Mouse (Mus musculus) lung, postnatal 0 days (tissue): ENCODE data around the gene Gjb2. TPM values are rescaled to one million over a fixed set of nuclear protein-coding genes. Genes with fewer than 3 reads are reported as not detected.

Experiments
- ATAC-seq: fragments of 200-750 bp; cut with Nextera tagmentation; 2 replicates; pipeline ENCODE4 v1.8.0; 2017; ENCODE audit warnings: moderate library complexity
- DNase-seq: peaks from one replicate; pipeline ENCODE4 v3.0.0-alpha.2; 2016; ENCODE audit warnings: low spot score
- H3K27ac ChIP-seq: fragments of 300-500 bp; sonication (generic); 2 replicates; pipeline ENCODE4 v1.5.1; 2014; ENCODE audit warnings: antibody characterized with exemption, mild to moderate bottlenecking, low read length, mixed read lengths
- H3K27me3 ChIP-seq: fragments of 300-500 bp; sonication (generic); replicated peaks from 2 replicates; pipeline ENCODE4 v1.6.1; 2014; ENCODE audit warnings: low read length, mixed read lengths; ENCODE audit not compliant: insufficient read depth
- H3K36me3 ChIP-seq: fragments of 300-500 bp; sonication (generic); 2 replicates; pipeline ENCODE4 v1.6.1; 2014; ENCODE audit warnings: low read length, mixed read lengths; ENCODE audit not compliant: insufficient read depth
- H3K4me1 ChIP-seq: fragments of 300-500 bp; sonication (generic); 2 replicates; pipeline ENCODE4 v1.6.1; 2014; ENCODE audit warnings: antibody characterized with exemption, low read depth, low read length, mixed read lengths; ENCODE audit not compliant: insufficient read depth
- H3K4me2 ChIP-seq: fragments of 300-500 bp; sonication (generic); replicated peaks from 2 replicates; pipeline ENCODE4 v1.6.1; 2014; ENCODE audit warnings: low read depth, mild to moderate bottlenecking, low read length, moderate library complexity, mixed read lengths
- H3K4me3 ChIP-seq: fragments of 300-500 bp; sonication (generic); 2 replicates; pipeline ENCODE4 v1.5.1; 2014; ENCODE audit warnings: low read depth, low read length
- H3K9ac ChIP-seq: fragments of 300-500 bp; sonication (generic); replicated peaks from 2 replicates; pipeline ENCODE4 v1.6.1; 2014; ENCODE audit warnings: low read depth, mild to moderate bottlenecking
- H3K9me3 ChIP-seq: fragments of 300-500 bp; sonication (generic); 2 replicates; pipeline ENCODE4 v1.6.1; 2016; ENCODE audit warnings: low read length, mixed read lengths
- CTCF ChIP-seq: IDR thresholded peaks from 2 replicates; pipeline ENCODE4 v1.5.1; 2016; ENCODE audit warnings: antibody characterized with exemption, mild to moderate bottlenecking
- EP300 ChIP-seq: IDR thresholded peaks from 2 replicates; pipeline ENCODE4 v1.6.1; 2016; ENCODE audit warnings: antibody characterized with exemption, mild to moderate bottlenecking, control low read depth
- WGBS: fragments of 180-500 bp; shearing (Covaris S2); extraction: QIAGEN DNeasy Blood & Tissue Kit; methylation state at CpG from one replicate; pipeline ENCODE4 v1.1.7; 2014; 5-methylcytosine and 5-hydroxymethylcytosine counted together
- polyA plus RNA-seq: library from polyadenylated mRNA; unstranded; fragments of >200 nt; fragmentation: Nextera tagmentation; extraction: Ambion mirVana; gene quantifications from 2 replicates; pipeline ENCODE4 v1.2.1, GENCODE M21; 2015

Gene Gjb2
- polyA plus RNA-seq, 1 experiment from 2014 or later = 1.4 TPM

- Histone ChIP-seq H3K36me3 (no peaks in the 10 kb centered on the region), H3K4me1 (no peaks in the 10 kb centered on the region), H3K9ac (no peak within 1 kb of the TSS), H3K27me3 (no peaks in the 10 kb centered on the region), H3K9me3 (no peaks in the 10 kb centered on the region), H3K4me3 (no peak within 1 kb of the TSS), H3K4me2 (no peak within 1 kb of the TSS), H3K27ac (no peak within 1 kb of the TSS)
- DNase-seq = no peak
- no peak for ATAC-seq
- 28% methylated on average over 13 of the region's 13 CpGs for WGBS
- no peak for TF ChIP-seq CTCF
- no peak for TF ChIP-seq EP300
Measured at GRCm38 (mm10) chr14:57115823-57116544, 11.5 kb upstream of the Gjb2 start, which contains the start of gene Gm4491. Gene Gm4491 (minus strand): TSS chr14:57115883.

DNA sequence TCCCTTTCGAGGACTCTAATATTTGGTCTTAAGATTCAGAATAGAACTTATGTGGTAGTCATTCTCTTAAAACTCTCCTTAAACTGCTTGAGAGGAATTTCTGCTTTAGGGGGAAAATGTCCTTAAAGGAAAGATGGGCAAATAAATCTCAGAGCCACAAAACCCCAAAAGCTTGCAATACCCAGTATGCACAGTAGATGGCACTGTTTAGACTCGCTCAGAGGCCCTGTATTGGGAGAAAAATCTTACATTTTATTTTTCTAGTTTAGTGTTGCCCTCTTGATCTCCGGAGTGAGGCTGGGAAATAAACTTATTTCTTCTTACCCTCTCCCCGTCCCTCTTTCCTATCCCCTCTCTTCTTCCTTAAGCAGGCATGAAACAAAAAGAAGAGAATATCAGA, 4.7 kb upstream of the Gjb2 start:
- Histone ChIP-seq H3K27me3 (peaks cover 24% of the 10 kb centered on the region), H3K4me3 (no peak overlapping the region), H3K4me1 (no peaks in the 10 kb centered on the region), H3K4me2 (no peak overlapping the region), H3K27ac (no peak overlapping the region), H3K9ac (no peak overlapping the region), H3K36me3 (no peaks in the 10 kb centered on the region), H3K9me3 (no peaks in the 10 kb centered on the region)
- 9% methylated on average over 4 of the region's 4 CpGs for WGBS
- ATAC-seq = no peak
- TF ChIP-seq EP300 = no peak
- TF ChIP-seq CTCF = peak; percentile 83
- DNase-seq = peak; percentile 49

GRCm38 (mm10) chr14:57107916-57108315, 3.4 kb upstream of the Gjb2 start:
- Histone ChIP-seq H3K4me2 (no peak overlapping the region), H3K27ac (no peak overlapping the region), H3K27me3 (peaks cover 36% of the 10 kb centered on the region), H3K9me3 (no peaks in the 10 kb centered on the region), H3K9ac (no peak overlapping the region), H3K4me3 (no peak overlapping the region), H3K4me1 (no peaks in the 10 kb centered on the region), H3K36me3 (no peaks in the 10 kb centered on the region)
- ATAC-seq (no peak), DNase-seq (no peak)
- no peak for TF ChIP-seq CTCF
- no peak for TF ChIP-seq EP300
- WGBS = 53% methylated on average over 5 of the region's 5 CpGs

- H3K27ac ChIP-seq = no peak overlapping the region
- H3K36me3 ChIP-seq = no peaks in the 10 kb centered on the region
- peaks cover 36% of the 10 kb centered on the region for H3K27me3 ChIP-seq
- 46% methylated on average over 8 of the region's 8 CpGs for WGBS
- no peak overlapping the region for H3K4me2 ChIP-seq
- no peak for ATAC-seq
- H3K9ac ChIP-seq = no peak overlapping the region
- no peaks in the 10 kb centered on the region for H3K9me3 ChIP-seq
- no peaks in the 10 kb centered on the region for H3K4me1 ChIP-seq
- no peak overlapping the region for H3K4me3 ChIP-seq
- TF ChIP-seq EP300 = no peak
- no peak for TF ChIP-seq CTCF
- DNase-seq = no peak
Measured at GRCm38 (mm10) chr14:57107091-57107490, 2.6 kb upstream of the Gjb2 start.

GRCm38 (mm10) chr14:57105721-57106120, 1.2 kb upstream of the Gjb2 start:
- H3K9ac ChIP-seq = no peak overlapping the region
- H3K9me3 ChIP-seq = no peaks in the 10 kb centered on the region
- no peaks in the 10 kb centered on the region for H3K36me3 ChIP-seq
- H3K4me1 ChIP-seq = no peaks in the 10 kb centered on the region
- no peak overlapping the region for H3K27ac ChIP-seq
- H3K4me3 ChIP-seq = no peak overlapping the region
- ATAC-seq (no peak), DNase-seq (no peak)
- TF ChIP-seq EP300 (no peak), CTCF (no peak)
- WGBS = 46% methylated on average over 11 of the region's 11 CpGs
- no peak overlapping the region for H3K4me2 ChIP-seq
- peaks cover 36% of the 10 kb centered on the region for H3K27me3 ChIP-seq

DNA sequence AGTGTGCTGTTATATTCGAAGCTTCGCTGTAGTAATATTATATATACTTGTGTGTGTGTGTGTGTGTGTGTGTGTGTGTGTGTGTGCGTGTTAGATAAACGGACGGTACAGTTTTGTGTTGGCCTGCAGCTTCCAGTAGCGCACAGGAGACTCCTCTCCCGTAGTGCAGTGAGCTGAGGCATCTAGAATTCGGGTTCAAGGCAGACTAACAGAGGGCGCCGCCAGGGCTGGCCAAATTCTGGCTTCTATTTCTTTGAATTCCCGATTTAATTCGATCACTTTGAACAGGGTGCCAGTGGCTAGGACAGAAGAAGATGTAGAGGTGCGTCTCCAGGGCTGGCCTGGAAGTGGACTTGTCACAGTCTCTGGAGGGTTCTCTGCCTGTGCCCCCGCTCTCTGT, 609 bp upstream of the Gjb2 start:
- H3K4me3 ChIP-seq = peak overlapping the region; percentile 62
- H3K4me1 ChIP-seq = no peaks in the 10 kb centered on the region
- peak overlapping the region; percentile 100 for H3K4me2 ChIP-seq
- no peak overlapping the region for H3K9ac ChIP-seq
- H3K9me3 ChIP-seq = no peaks in the 10 kb centered on the region
- 16% methylated on average over 14 of the region's 14 CpGs for WGBS
- peaks cover 36% of the 10 kb centered on the region for H3K27me3 ChIP-seq
- DNase-seq = no peak
- H3K27ac ChIP-seq = no peak overlapping the region
- no peak for TF ChIP-seq EP300
- no peak for TF ChIP-seq CTCF
- ATAC-seq = 0 out of 2 replicates have a peak, but pooled peaks have one; percentile 3
- H3K36me3 ChIP-seq = no peaks in the 10 kb centered on the region
